Mouse (Mus musculus): ENCODE measurements at regions not wholly inside any gene's neighbourhood (a gene's known extent, or its start where the extent isn't known, plus 50 kb on each side); places are given as distances from the start of the nearest gene placed in this dataset.

DNA sequence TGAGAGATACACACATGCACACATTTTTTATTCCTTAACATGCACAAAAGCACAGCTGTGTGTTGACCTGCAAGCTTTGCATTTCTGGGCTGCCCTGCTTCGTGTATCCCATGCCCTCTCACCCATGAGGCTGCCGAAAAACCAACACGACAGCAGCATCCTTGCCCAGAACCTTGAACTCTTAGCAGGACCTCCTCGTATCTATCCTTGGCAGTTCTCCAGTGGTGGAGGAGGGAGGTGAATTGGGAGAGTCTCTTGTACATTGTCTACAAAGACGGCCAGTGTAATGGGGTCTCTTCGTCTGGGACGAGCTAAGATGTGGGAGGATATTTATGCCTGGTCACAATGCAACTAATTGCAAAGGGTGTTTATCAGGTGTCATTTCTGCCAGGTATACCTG, 149.6 kb upstream of the Cadm1 start:
- dilution Hi-C loops (cut with MboI; ENCODE audit: extremely low pct_ligation_motif_present, extremely low pct_unique_long_range_greater_than_20kb, low sequenced_read_pairs) = no loop called here

DNA sequence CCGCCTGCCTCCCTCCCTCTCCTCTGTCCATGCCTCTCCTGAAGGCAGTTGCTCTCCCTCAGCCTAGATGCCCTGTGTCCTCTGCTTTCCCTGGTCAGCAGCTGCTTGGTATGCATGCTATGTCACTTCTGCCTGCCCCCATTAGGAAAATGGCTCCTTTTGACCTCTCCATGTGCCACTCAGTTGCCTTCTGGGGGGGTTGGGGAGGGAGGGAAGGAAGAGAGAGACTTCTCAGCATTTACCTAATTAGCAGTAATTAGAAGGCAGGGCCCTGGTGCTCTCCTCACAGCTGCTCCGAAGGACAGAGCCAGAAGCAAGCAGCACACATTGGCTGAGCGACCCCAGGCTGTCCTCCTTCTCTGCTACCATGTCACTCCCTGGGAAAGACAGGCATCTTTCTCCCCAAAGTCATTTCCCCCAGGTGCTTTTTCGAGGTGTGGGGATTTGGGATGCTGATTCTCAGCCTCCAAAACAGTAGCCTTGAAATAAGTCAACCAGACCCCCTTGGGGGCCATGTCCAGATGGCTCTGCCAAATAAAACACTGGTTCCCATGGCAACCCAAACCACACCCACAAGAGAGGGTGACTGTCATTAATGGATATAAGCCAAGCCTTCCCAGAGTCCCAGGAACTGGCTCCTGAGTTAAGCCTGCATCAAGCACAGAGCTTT, 145.7 kb upstream of the Cadm1 start:
- Histone ChIP-seq H3K36me3 (replicated peaks in 1 of 2; ENCODE audit: control insufficient read depth in 1 of 2, insufficient read depth in 1 of 2, low read length in 1 of 2) (no peaks in the 10 kb centered on the region), H3K4me1 (ENCODE audit: control insufficient read depth in 1 of 2, insufficient read depth in 2 of 2) (no peaks in the 10 kb centered on the region), H3K4me2 (ENCODE audit: insufficient read depth, low read depth, poor library complexity, severe bottlenecking) (no peak overlapping the region), H3K79me2 (replicated peaks; ENCODE audit: control insufficient read depth, extremely low read depth, insufficient read depth, poor library complexity, severe bottlenecking) (no peaks in the 10 kb centered on the region), H3K9ac (ENCODE audit: insufficient read depth, low read depth) (no peak overlapping the region), H3K27ac (ENCODE audit: insufficient read depth, low read depth) (no peak overlapping the region), H3K27me3 (replicated peaks) (no peaks in the 10 kb centered on the region), H3K9me3 (replicated peaks; ENCODE audit: low read length) (peaks cover 83% of the 10 kb centered on the region), H3K4me3 (replicated peaks in 1 of 3; ENCODE audit: low read depth in 2 of 3, low read length in 2 of 3, poor library complexity in 1 of 3) (no peak overlapping the region)
- dilution Hi-C loops (cut with MboI; ENCODE audit: extremely low pct_ligation_motif_present, extremely low pct_unique_long_range_greater_than_20kb, low sequenced_read_pairs) = no loop called here
- DNase-seq (ENCODE audit: extremely low read depth) = no peak
- in situ Hi-C loops (cut with MboI; ENCODE audit: low pct_ligation_motif_present, low pct_unique_long_range_greater_than_20kb, low sequenced_read_pairs) = no loop called here
- no peak for TF ChIP-seq JUND (conservative IDR thresholded peaks at IDR 0.05; ENCODE audit: low read depth, low read length)
- no peak for TF ChIP-seq CHD1 (IDR thresholded peaks at IDR 0.05; ENCODE audit: low read depth, low read length)
- TF ChIP-seq CHD2 (IDR thresholded peaks at IDR 0.05; ENCODE audit: low read length) = no peak
- no peak for TF ChIP-seq JUN (IDR thresholded peaks at IDR 0.05; ENCODE audit: insufficient read depth, low read depth, low read length)
- TF ChIP-seq POLR2AphosphoS2 (IDR thresholded peaks at IDR 0.05; ENCODE audit: low read depth, low read length) = no peak
- TF ChIP-seq KAT2A (IDR thresholded peaks at IDR 0.05; ENCODE audit: insufficient replicate concordance, low read length) = no peak
- no peak for TF ChIP-seq BHLHE40 (IDR thresholded peaks at IDR 0.05; ENCODE audit: low read depth, low read length)
- TF ChIP-seq NELFE (IDR thresholded peaks at IDR 0.05; ENCODE audit: low read depth, low read length) = no peak
- no peak for TF ChIP-seq POLR2A (IDR thresholded peaks at IDR 0.05; ENCODE audit: low read depth, low read length)
- TF ChIP-seq NRF1 (IDR thresholded peaks at IDR 0.05; ENCODE audit: low read depth, low read length) = no peak
- no peak for TF ChIP-seq ZMIZ1 (IDR thresholded peaks at IDR 0.05; ENCODE audit: low read depth, low read length)
- no peak for TF ChIP-seq MEF2A (IDR thresholded peaks at IDR 0.05; ENCODE audit: borderline replicate concordance, low read depth, low read length)
- no peak for TF ChIP-seq GABPA (IDR thresholded peaks at IDR 0.05; ENCODE audit: insufficient replicate concordance, low read depth, low read length)
- TF ChIP-seq HCFC1 (IDR thresholded peaks at IDR 0.05; ENCODE audit: low read depth, low read length) = no peak
- no peak for TF ChIP-seq RAD21 (IDR thresholded peaks at IDR 0.05; ENCODE audit: low read depth, low read length)
- TF ChIP-seq MAZ (IDR thresholded peaks at IDR 0.05; ENCODE audit: low read depth, low read length) = no peak

More for the DNA sequence above, 149.6 kb upstream of the Cadm1 start:
- Histone ChIP-seq H3K79me2 (replicated peaks; ENCODE audit: control insufficient read depth, extremely low read depth, insufficient read depth, poor library complexity, severe bottlenecking) (no peaks in the 10 kb centered on the region), H3K4me2 (ENCODE audit: insufficient read depth, low read depth, poor library complexity, severe bottlenecking) (no peak overlapping the region), H3K27me3 (replicated peaks) (no peaks in the 10 kb centered on the region), H3K9ac (ENCODE audit: insufficient read depth, low read depth) (no peak overlapping the region), H3K9me3 (replicated peaks; ENCODE audit: low read length) (peaks cover 79% of the 10 kb centered on the region), H3K27ac (ENCODE audit: insufficient read depth, low read depth) (no peak overlapping the region), H3K4me1 (ENCODE audit: control insufficient read depth in 1 of 2, insufficient read depth in 2 of 2) (no peaks in the 10 kb centered on the region), H3K4me3 (replicated peaks in 1 of 3; ENCODE audit: low read depth in 2 of 3, low read length in 2 of 3, poor library complexity in 1 of 3) (no peak overlapping the region), H3K36me3 (replicated peaks in 1 of 2; ENCODE audit: control insufficient read depth in 1 of 2, insufficient read depth in 1 of 2, low read length in 1 of 2) (no peaks in the 10 kb centered on the region)
- TF ChIP-seq SIN3A (IDR thresholded peaks at IDR 0.05; ENCODE audit: low read length) = no peak
- TF ChIP-seq JUN (IDR thresholded peaks at IDR 0.05; ENCODE audit: insufficient read depth, low read depth, low read length) = no peak
- TF ChIP-seq RAD21 (IDR thresholded peaks at IDR 0.05; ENCODE audit: low read depth, low read length) = no peak
- TF ChIP-seq POLR2A (IDR thresholded peaks at IDR 0.05; ENCODE audit: low read depth, low read length) = no peak
- no peak for TF ChIP-seq HCFC1 (IDR thresholded peaks at IDR 0.05; ENCODE audit: low read depth, low read length)
- TF ChIP-seq ZNF384 (IDR thresholded peaks at IDR 0.05; ENCODE audit: low read depth, low read length) = no peak
- no peak for TF ChIP-seq ZMIZ1 (IDR thresholded peaks at IDR 0.05; ENCODE audit: low read depth, low read length)
- TF ChIP-seq MEF2A (IDR thresholded peaks at IDR 0.05; ENCODE audit: borderline replicate concordance, low read depth, low read length) = no peak
- TF ChIP-seq MYC (IDR thresholded peaks at IDR 0.05; ENCODE audit: low read depth, low read length) = no peak
- no peak for TF ChIP-seq CHD1 (IDR thresholded peaks at IDR 0.05; ENCODE audit: low read depth, low read length)
- TF ChIP-seq ZC3H11A (IDR thresholded peaks at IDR 0.05; ENCODE audit: low read depth, low read length) = no peak
- TF ChIP-seq GABPA (IDR thresholded peaks at IDR 0.05; ENCODE audit: insufficient replicate concordance, low read depth, low read length) = no peak
- no peak for TF ChIP-seq BHLHE40 (IDR thresholded peaks at IDR 0.05; ENCODE audit: low read depth, low read length)
- TF ChIP-seq USF1 (IDR thresholded peaks at IDR 0.05; ENCODE audit: low read depth, low read length) = no peak
- TF ChIP-seq KAT2A (IDR thresholded peaks at IDR 0.05; ENCODE audit: insufficient replicate concordance, low read length) = no peak
- no peak for TF ChIP-seq E2F4 (IDR thresholded peaks at IDR 0.05; ENCODE audit: insufficient replicate concordance, low read depth, low read length)
- TF ChIP-seq TBP (conservative IDR thresholded peaks at IDR 0.05; ENCODE audit: low read depth, low read length) = no peak
- no peak for TF ChIP-seq IRF4 (IDR thresholded peaks at IDR 0.05; ENCODE audit: low read depth, low read length)
- no peak for TF ChIP-seq ELF1 (IDR thresholded peaks at IDR 0.05; ENCODE audit: low read depth, low read length)
- no peak for DNase-seq (ENCODE audit: extremely low read depth)
- in situ Hi-C loops (cut with MboI; ENCODE audit: low pct_ligation_motif_present, low pct_unique_long_range_greater_than_20kb, low sequenced_read_pairs) = no loop called here
